Mouse (Mus musculus): ENCODE measurements around the gene Nrip1.

- TF ChIP-seq SIN3A (IDR thresholded peaks at IDR 0.05; ENCODE audit: low read length) (no peak), CHD2 (IDR thresholded peaks at IDR 0.05; ENCODE audit: low read length) (no peak), CTCF (conservative IDR thresholded peaks at IDR 0.05 in 1 of 2, IDR thresholded peaks at IDR 0.05 in 1 of 2; ENCODE audit: low read depth in 2 of 2, low read length in 2 of 2) (no peak), POLR2A (IDR thresholded peaks at IDR 0.05; ENCODE audit: low read depth, low read length) (no peak), BHLHE40 (IDR thresholded peaks at IDR 0.05; ENCODE audit: low read depth, low read length) (no peak), GABPA (IDR thresholded peaks at IDR 0.05; ENCODE audit: insufficient replicate concordance, low read depth, low read length) (no peak), MYC (IDR thresholded peaks at IDR 0.05; ENCODE audit: low read depth, low read length) (no peak)
Observed at GRCm38 (mm10) chr16:76357155-76357554, 16.5 kb downstream of the Nrip1 start.

Measured in CH12.LX (cell line).